Mouse (Mus musculus): ENCODE measurements around the gene Intu. TPM values are rescaled to one million over a fixed set of nuclear protein-coding genes. Genes with fewer than 3 reads are reported as not detected.

The Intu gene
- polyA plus RNA-seq, 1 experiment from 2014 or later = 4.1 TPM

DNA sequence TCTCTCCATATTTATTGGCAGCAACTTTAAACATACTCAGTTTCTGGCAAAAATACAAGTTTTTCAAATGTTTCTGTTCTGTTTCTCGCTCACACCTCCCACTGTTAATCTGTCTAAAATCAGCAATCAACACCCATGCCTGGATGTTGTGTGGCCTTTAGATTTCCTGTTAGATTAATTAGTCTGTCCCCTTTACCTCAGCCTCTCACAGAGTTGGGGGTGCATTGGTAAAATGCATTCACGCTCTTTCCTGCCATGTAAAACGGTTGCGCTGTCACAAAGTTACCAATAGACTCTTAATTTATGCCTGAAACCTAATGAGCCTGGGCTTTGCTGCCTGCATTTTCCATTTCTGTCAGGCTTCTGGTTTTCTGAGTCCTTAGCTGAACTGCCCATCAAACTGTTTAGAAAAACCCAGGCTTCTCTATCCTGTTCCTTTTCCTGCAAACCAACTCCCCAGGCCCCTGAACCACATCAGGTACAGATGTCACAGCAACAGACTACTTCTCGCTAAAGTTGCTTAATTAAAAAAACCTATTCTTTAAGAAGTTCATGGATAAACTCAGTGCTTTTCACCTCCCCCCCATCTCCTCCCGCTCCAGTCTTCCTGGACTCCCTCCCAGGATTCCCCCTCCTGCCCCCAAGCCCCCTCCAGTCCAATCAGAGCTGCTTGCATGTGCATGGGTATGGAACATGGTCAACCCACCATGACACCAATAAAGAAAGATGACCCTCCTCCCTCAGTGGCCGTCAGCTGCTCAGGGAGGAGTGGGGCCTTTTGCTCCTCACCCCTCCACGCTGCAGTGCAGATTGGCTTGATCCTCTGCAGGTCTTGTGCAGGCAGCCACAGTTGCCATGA lies 136.0 kb downstream of the Intu start:
- ATAC-seq (ENCODE audit: low FRiP score) = no peak
- no peaks in the 10 kb centered on the region for H3K9me3 ChIP-seq
- H3K27ac ChIP-seq = no peak overlapping the region
- H3K9ac ChIP-seq = no peak overlapping the region
- H3K4me1 ChIP-seq (replicated peaks) = no peaks in the 10 kb centered on the region
- H3K4me3 ChIP-seq = no peak overlapping the region
- no peaks in the 10 kb centered on the region for H3K27me3 ChIP-seq
- no peak overlapping the region for H3K4me2 ChIP-seq
- H3K36me3 ChIP-seq = peaks cover 34% of the 10 kb centered on the region
- 76% methylated on average over 8 of the region's 8 CpGs for WGBS

DNA sequence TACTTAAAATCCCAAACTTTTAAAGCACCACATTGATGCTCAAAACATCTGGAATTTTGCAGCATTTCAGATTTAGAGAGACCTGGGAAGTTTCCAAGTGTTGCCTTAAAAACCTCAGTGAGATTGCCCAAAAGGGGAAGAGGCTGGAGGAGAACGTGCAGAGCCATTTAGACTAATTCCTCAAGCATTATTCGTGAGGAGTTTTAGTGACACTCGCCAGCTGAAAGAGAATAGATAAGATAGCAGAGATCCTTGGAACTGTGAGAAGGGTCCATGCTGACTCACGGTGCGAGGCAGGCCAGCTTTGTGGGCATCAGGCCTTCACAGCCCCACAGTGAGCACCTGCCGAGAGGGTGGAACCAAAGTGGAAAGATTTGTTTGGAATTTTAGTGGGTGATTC lies 137.8 kb downstream of the Intu start:
- H3K36me3 ChIP-seq = peaks cover 29% of the 10 kb centered on the region
- no peaks in the 10 kb centered on the region for H3K27me3 ChIP-seq
- H3K4me1 ChIP-seq (replicated peaks) = peaks cover 3% of the 10 kb centered on the region; the same call in 1 of the 2 replicates
- no peak for ATAC-seq (ENCODE audit: low FRiP score)
- H3K4me3 ChIP-seq = no peak overlapping the region
- H3K9ac ChIP-seq = no peak overlapping the region
- H3K4me2 ChIP-seq = no peak overlapping the region
- H3K27ac ChIP-seq = no peak overlapping the region
- no peaks in the 10 kb centered on the region for H3K9me3 ChIP-seq
- 78% methylated on average over 6 of the region's 6 CpGs for WGBS

DNA sequence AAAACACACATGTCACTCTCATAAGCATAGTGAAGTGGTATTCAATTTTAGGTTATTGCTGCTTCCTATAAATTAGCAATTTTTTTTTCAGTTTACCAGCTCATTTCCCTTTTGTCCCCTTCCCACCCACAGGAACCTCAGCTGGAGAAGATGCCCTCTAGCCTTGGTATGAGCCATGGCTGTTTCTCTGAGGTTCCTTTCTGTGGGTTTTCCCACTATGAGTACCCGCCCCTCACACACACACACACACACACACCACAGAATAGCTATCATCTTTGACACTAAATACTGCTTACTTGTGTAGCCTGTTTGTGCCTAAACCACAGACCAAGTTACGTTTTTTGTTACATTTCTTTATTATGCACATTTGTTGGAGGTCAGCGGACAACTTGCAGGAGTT lies 138.3 kb downstream of the Intu start:
- Histone ChIP-seq H3K9ac (no peak overlapping the region), H3K9me3 (no peaks in the 10 kb centered on the region), H3K4me1 (replicated peaks) (peaks cover 3% of the 10 kb centered on the region; the same call in 1 of the 2 replicates), H3K4me3 (no peak overlapping the region), H3K36me3 (peaks cover 25% of the 10 kb centered on the region), H3K4me2 (no peak overlapping the region), H3K27me3 (no peaks in the 10 kb centered on the region), H3K27ac (no peak overlapping the region)
- ATAC-seq (ENCODE audit: low FRiP score) = no peak
- WGBS = 93% methylated on average over 3 of the region's 3 CpGs

DNA sequence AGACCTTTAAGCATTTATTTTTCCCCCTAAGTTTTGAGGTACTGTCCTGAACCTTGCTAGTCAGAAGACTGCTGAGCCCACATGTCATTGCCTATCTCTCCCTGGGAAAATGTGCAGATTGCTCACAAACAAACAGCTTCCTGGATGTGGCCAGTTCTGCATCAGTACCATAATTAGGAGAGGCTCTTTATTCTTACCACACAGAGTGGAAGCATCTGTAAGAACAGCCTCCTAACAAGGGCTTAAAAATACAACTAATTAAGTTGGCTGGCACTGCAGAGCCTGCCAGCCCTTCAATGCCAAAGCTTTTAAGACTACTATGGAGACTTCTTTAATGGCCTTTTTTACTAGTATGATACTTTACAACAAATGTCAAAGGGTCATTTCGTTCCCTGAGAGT lies 142.4 kb downstream of the Intu start:
- ATAC-seq (ENCODE audit: low FRiP score) = no peak
- H3K36me3 ChIP-seq = peaks cover 4% of the 10 kb centered on the region; the same call in 1 of the 2 replicates
- peaks cover 8% of the 10 kb centered on the region; the same call in 1 of the 2 replicates for H3K4me1 ChIP-seq (replicated peaks)
- no peak overlapping the region for H3K4me3 ChIP-seq
- 73% methylated on average over 1 of the region's 1 CpGs for WGBS
- H3K27me3 ChIP-seq = no peaks in the 10 kb centered on the region
- 0 out of 2 replicates have a peak overlapping the region, but pooled peaks have one; percentile 8 for H3K27ac ChIP-seq
- no peaks in the 10 kb centered on the region for H3K9me3 ChIP-seq
- no peak overlapping the region for H3K9ac ChIP-seq
- no peak overlapping the region for H3K4me2 ChIP-seq

DNA sequence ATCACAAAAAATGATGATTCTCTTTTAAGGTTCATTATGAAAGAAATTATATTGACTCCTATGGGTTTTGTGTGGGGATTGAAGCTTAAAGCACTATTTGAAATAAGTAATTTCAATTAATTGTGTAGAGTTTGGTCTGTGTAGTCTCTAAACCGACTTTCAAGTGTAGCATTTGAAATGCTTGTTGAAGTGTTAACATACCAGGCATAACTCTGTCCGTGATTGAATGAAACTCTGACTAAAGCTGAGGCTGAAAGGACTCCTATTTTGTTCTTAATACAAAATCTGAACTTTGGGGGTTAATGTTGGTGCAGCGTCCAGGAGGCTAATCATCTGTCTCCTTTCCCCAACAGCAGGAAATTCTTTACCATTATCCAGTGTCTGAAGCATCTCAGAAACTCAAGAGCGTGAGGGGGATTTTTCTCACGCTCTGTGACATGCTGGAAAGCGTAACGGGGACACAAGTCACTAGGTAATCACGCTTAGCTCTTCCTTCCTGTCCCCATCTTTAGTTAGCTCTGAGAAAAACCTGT lies 143.9 kb downstream of the Intu start:
- ATAC-seq (ENCODE audit: low FRiP score) = no peak
- Histone ChIP-seq H3K4me1 (replicated peaks) (peaks cover 8% of the 10 kb centered on the region; the same call in 1 of the 2 replicates), H3K9ac (no peak overlapping the region), H3K4me2 (no peak overlapping the region), H3K27ac (no peak overlapping the region), H3K9me3 (no peaks in the 10 kb centered on the region), H3K4me3 (no peak overlapping the region), H3K27me3 (no peaks in the 10 kb centered on the region), H3K36me3 (peaks cover 4% of the 10 kb centered on the region; the same call in 1 of the 2 replicates)
- WGBS = 23% methylated on average over 8 of the region's 8 CpGs

DNA sequence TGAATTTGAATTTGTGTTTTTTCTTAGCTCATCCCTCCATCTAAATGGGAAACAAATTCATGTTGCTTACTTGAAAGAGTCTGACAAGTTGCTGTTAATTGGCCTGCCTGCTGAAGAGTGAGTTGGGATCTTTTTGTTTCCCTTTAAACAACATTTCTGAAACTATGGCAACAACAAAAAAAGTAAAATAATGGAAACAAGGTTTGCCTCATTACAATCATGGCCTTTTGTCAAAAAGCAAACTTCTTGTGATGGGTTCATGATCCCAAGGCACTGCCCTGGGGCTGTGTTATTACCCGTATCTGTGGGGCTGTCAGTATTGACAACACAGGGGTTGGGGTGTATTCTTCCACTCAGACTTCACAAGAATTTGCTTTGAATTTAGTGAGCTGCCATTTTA lies 147.8 kb downstream of the Intu start:
- no peak overlapping the region for H3K4me2 ChIP-seq

DNA sequence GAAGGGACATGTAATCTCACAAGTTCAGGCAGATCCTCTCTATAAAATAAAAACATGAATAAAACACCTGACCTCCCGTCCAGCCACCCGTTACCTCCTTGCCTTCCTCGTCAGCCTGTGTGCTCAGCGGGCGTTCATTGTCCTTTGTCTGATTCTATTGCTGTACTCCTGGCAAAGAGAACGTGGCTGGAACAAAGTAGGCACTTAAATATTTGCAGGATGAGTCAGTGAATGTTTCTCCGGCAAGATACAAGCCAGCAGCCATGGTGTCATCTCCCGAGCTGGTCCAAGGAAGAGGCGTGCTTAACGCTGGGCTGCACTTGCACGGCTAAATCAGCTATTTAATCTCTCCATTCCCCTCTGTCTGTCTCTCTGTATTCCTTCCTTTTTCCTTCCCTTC lies 151.3 kb downstream of the Intu start:
- no peak for ATAC-seq (ENCODE audit: low FRiP score)
- no peaks in the 10 kb centered on the region for H3K9me3 ChIP-seq
- peaks cover 24% of the 10 kb centered on the region for H3K4me1 ChIP-seq (replicated peaks)
- H3K36me3 ChIP-seq = no peaks in the 10 kb centered on the region
- H3K27me3 ChIP-seq = no peaks in the 10 kb centered on the region
- no peak overlapping the region for H3K4me2 ChIP-seq
- no peak overlapping the region for H3K27ac ChIP-seq
- 44% methylated on average over 11 of the region's 11 CpGs for WGBS
- no peak overlapping the region for H3K4me3 ChIP-seq
- H3K9ac ChIP-seq = no peak overlapping the region

More for the DNA sequence above, 147.8 kb downstream of the Intu start:
- H3K27ac ChIP-seq = no peak overlapping the region
- WGBS = 49% methylated on average over 1 of the region's 1 CpGs
- peaks cover 9% of the 10 kb centered on the region; the same call in 1 of the 2 replicates for H3K4me1 ChIP-seq (replicated peaks)
- ATAC-seq (ENCODE audit: low FRiP score) = no peak
- H3K4me3 ChIP-seq = no peak overlapping the region
- no peaks in the 10 kb centered on the region for H3K9me3 ChIP-seq
- H3K9ac ChIP-seq = no peak overlapping the region
- no peaks in the 10 kb centered on the region for H3K27me3 ChIP-seq
- H3K36me3 ChIP-seq = no peaks in the 10 kb centered on the region

DNA sequence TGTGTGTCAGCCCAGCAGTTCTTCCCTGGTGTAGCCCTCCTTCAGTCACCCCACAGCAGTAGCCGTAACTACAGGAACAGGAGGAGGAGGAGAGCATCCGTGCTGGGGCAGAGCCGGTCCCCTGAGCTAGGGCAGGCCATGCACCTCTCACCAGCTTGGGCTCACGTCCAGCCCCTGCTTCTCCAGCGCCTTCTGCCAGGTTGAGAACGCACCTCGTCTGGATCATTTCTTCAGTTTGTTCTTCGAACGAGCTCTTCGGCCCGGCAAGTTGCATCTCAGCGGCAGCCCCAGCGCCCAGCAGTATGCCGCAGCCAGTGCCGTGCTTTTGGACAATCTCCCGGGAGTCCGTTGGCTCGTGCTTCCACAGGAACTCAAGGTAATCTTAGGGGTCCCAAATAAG lies 152.1 kb downstream of the Intu start:
- Histone ChIP-seq H3K4me3 (no peak overlapping the region), H3K4me2 (no peak overlapping the region), H3K36me3 (no peaks in the 10 kb centered on the region; the same call in 1 of the 2 replicates), H3K4me1 (replicated peaks) (peaks cover 29% of the 10 kb centered on the region), H3K27me3 (no peaks in the 10 kb centered on the region), H3K9ac (no peak overlapping the region), H3K9me3 (no peaks in the 10 kb centered on the region), H3K27ac (no peak overlapping the region)
- ATAC-seq (ENCODE audit: low FRiP score) = no peak
- WGBS = 88% methylated on average over 17 of the region's 18 CpGs

DNA sequence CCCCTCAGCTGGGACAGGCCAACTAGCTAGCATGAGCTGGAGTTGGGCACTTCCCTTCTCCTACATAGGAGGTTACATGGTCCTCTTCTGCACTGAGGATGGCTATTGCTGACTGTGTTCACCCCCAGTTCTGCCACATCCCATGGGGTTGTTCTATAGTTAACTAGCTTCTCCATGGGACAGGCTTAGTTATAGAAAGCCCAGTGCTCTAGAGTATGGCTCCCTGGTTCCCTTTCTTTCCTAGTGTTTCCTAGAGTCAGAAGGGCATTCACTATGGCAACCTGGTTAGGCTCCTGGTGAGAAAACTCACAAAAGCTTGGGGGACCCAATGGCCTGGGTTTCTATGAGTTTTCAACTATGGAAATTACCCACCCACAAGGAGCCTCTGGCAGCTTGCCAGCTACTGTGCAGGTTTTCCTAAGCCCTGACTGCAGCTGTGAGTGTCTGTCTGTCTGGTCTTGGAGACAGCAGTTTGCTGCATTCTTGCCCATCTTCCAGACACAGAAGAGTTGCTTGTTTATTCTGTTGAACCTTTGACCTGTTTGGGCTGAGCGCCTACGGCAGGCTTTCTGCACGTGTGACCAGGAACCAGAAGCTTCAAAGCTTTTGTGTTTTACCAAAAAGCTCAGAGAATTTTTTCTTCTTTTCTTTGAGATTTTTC lies 154.9 kb downstream of the Intu start:
- H3K4me2 ChIP-seq = no peak overlapping the region
- H3K36me3 ChIP-seq = peaks cover 4% of the 10 kb centered on the region; the same call in 1 of the 2 replicates
- H3K9me3 ChIP-seq = no peaks in the 10 kb centered on the region
- WGBS = 10% methylated on average over 3 of the region's 3 CpGs
- H3K4me1 ChIP-seq (replicated peaks) = peaks cover 29% of the 10 kb centered on the region
- peak; percentile 78 for ATAC-seq (ENCODE audit: low FRiP score)
- H3K4me3 ChIP-seq = no peak overlapping the region
- peak overlapping the region; percentile 63 for H3K27ac ChIP-seq
- no peaks in the 10 kb centered on the region for H3K27me3 ChIP-seq
- H3K9ac ChIP-seq = no peak overlapping the region

DNA sequence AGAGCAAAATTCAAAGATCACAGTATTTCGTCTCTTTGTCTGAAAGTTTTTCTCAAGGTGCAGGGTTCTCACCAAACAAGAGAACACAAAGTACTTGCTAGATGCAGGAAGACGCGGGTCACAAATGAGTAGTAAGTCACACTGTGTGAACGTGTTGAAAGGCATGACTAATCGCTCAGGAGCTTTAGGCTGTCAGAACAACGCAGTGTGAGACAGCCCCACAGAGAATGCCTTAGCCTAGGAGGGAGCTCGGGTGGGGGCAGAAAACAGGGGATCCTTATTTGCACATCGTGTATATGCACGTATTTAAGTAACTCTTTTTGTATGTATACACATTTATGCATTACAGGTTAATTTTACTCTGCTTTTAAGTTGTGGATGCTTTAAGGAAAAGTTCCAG lies 155.8 kb downstream of the Intu start:
- ATAC-seq (ENCODE audit: low FRiP score) = no peak
- H3K27me3 ChIP-seq = no peaks in the 10 kb centered on the region
- peak overlapping the region; percentile 40 for H3K27ac ChIP-seq
- no peak overlapping the region for H3K9ac ChIP-seq
- H3K36me3 ChIP-seq = peaks cover 4% of the 10 kb centered on the region; the same call in 1 of the 2 replicates
- no peaks in the 10 kb centered on the region for H3K9me3 ChIP-seq
- WGBS = 15% methylated on average over 9 of the region's 9 CpGs
- peaks cover 29% of the 10 kb centered on the region for H3K4me1 ChIP-seq (replicated peaks)
- H3K4me2 ChIP-seq = peak overlapping the region; percentile 21; the same call in 1 of the 2 replicates
- no peak overlapping the region for H3K4me3 ChIP-seq

DNA sequence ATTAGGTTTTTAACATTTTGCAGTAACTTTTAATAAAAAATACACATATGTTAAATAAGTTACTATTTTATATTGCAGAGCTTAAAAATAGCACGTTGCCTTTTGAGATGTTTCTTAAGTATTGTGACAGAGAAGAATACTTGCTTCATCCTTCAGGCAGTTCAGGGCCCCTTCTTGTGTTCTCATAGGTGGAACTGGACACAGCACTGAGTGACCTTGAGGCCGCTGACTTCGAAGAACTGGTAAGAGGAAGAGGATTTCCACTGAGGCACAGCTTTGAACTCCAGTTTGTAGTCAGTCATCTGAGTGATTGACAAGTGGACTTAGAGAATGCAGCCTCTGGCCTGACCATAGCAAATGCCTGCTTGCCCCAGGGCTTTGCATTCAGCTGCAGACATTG lies 156.5 kb downstream of the Intu start:
- 56% methylated on average over 3 of the region's 3 CpGs for WGBS
- H3K27me3 ChIP-seq = no peaks in the 10 kb centered on the region
- H3K36me3 ChIP-seq = peaks cover 6% of the 10 kb centered on the region; the same call in 1 of the 2 replicates
- H3K9me3 ChIP-seq = no peaks in the 10 kb centered on the region
- H3K27ac ChIP-seq = no peak overlapping the region
- H3K4me1 ChIP-seq (replicated peaks) = peaks cover 29% of the 10 kb centered on the region
- no peak overlapping the region for H3K4me3 ChIP-seq
- ATAC-seq (ENCODE audit: low FRiP score) = no peak
- H3K9ac ChIP-seq = no peak overlapping the region
- no peak overlapping the region for H3K4me2 ChIP-seq

DNA sequence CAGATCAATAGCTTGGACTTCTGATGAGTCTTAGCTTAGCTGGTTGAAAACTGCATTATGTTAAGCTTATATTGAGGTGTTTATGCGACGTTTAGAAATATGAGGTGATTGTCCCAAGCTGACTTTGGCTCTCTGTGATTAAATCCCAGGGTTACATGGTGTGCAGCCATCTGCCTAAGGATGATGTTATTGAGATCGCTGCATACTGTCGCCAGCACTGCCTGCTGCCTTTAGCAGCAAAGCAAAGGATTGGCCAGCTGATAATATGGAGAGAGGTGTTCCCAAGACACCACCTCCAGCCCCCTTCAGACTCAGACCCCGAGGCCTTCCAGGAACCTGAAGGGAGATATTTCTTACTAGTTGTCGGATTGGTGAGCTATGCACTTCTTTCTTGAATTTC lies 160.5 kb downstream of the Intu start:
- Histone ChIP-seq H3K27me3 (no peaks in the 10 kb centered on the region), H3K4me2 (no peak overlapping the region), H3K27ac (no peak overlapping the region), H3K9ac (no peak overlapping the region), H3K4me3 (no peak overlapping the region), H3K9me3 (no peaks in the 10 kb centered on the region), H3K4me1 (replicated peaks) (peaks cover 9% of the 10 kb centered on the region), H3K36me3 (peaks cover 11% of the 10 kb centered on the region)
- no peak for ATAC-seq (ENCODE audit: low FRiP score)
- 80% methylated on average over 6 of the region's 6 CpGs for WGBS
